Mouse (Mus musculus): ENCODE results near the gene Cers6. TPM values are rescaled to one million over a fixed set of nuclear protein-coding genes. Genes with fewer than 3 reads are reported as not detected.

Gene Cers6
- polyA plus RNA-seq, 1 experiment from 2014 or later = 36.7 TPM

DNA sequence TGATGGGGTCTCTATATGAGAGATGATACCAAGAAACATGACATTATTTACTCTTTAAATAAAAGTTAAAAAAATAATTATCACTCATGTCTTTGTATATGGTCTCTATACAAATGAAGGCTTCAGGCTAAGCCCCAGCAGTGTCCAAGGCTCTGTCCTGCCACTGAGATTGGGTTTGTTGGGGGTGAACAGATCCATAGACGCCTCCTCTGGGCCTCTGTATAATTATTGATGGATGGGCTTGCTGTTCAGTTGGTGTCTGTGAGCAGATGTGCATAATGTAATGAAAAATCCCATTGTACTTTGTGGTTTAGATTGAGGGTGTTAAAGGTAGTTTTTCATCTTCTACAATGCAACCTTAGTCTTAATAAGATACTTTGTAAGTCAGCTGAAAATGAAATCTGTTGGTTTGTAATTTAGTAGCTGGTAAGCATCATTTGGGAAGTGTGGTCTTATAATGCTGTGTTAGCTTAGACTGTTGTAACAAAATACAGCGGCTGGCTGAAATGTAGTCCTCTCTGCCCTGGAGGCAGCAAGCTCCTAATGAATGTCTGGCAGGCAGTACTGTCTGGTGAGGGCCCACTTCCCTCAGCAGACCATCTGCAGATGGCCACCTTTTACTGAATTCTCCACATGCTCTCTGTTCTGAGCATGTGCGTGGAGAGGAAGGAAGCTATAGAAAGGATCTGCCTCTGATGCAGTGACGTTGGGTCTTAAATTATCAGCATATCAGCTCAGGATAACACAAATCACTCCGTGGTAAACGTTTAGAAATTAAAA, 181.3 kb downstream of the Cers6 start:
- Histone ChIP-seq H3K4me3 (no peak overlapping the region), H3K27ac (no peak overlapping the region; the same call in 1 of the 2 replicates), H3K27me3 (no peaks in the 10 kb centered on the region), H3K4me2 (no peak overlapping the region), H3K9ac (no peak overlapping the region), H3K4me1 (peaks cover 6% of the 10 kb centered on the region), H3K9me3 (replicated peaks) (no peaks in the 10 kb centered on the region), H3K36me3 (ENCODE audit: poor library complexity, severe bottlenecking) (no peaks in the 10 kb centered on the region)
- WGBS = 67% methylated on average over 6 of the region's 6 CpGs
- ATAC-seq = peak; percentile 74

DNA sequence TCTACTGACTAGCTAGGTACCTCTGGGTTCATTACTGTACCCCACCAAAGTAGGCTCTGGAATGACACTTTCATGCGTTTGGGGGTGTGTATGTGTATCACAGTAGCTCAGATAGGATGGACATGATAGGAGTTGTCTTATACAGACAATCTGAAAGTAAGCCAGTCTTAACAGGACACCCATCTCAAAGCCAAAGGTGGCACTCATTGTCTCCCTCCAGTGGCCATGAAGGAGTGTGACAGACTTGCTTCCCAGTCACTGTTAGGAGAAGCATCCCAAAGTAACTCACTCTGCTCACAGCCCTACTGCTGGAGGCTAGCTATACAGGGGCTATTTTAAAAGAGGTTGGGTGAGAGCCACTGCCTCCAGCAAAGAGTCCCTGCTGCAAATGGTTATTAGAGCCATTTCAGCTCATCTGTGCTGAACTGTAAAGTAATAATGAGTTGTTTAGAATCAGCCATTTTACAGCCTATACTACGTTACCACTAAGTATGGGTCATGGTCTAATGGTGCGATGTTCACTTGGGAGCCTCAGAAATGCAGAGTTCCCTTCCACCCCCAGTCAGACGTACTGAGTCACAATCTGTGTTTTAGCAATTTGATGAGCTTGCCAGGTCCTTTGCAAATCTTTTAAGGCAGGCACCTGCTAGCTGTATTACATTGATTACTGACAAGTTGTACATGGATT, 182.3 kb downstream of the Cers6 start:
- peak; percentile 40; the same call in 1 of the 2 replicates for ATAC-seq
- Histone ChIP-seq H3K9ac (no peak overlapping the region), H3K27me3 (no peaks in the 10 kb centered on the region), H3K9me3 (replicated peaks) (no peaks in the 10 kb centered on the region), H3K4me3 (no peak overlapping the region), H3K4me1 (peaks cover 15% of the 10 kb centered on the region), H3K4me2 (no peak overlapping the region), H3K36me3 (ENCODE audit: poor library complexity, severe bottlenecking) (no peaks in the 10 kb centered on the region), H3K27ac (no peak overlapping the region)
- WGBS = 80% methylated on average over 4 of the region's 4 CpGs

DNA sequence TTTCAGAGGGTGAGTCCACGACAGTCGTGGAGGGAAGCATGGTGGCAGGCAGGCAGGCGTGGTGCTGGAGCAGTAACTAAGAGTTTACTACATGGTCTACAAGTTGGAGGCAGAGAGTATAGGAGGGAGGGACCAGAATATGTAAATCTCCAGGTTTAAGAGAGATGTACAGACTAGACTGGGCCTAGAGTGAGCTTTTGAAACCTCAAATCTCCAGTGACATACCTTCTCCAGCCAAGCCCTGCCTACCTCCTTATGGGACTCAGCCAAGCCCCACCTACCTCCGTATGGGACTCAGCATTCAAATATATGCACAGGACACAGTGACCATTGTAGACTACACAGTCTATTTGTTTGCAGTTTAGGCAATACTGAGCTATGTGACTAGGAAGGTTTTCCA, 184.7 kb downstream of the Cers6 start:
- H3K36me3 ChIP-seq (ENCODE audit: poor library complexity, severe bottlenecking) = no peaks in the 10 kb centered on the region
- H3K4me2 ChIP-seq = no peak overlapping the region
- no peak overlapping the region for H3K4me3 ChIP-seq
- H3K4me1 ChIP-seq = peaks cover 15% of the 10 kb centered on the region
- no peaks in the 10 kb centered on the region for H3K27me3 ChIP-seq
- H3K27ac ChIP-seq = no peak overlapping the region
- no peak for ATAC-seq
- no peaks in the 10 kb centered on the region for H3K9me3 ChIP-seq (replicated peaks)
- no peak overlapping the region for H3K9ac ChIP-seq
- WGBS = 74% methylated on average over 4 of the region's 4 CpGs

DNA sequence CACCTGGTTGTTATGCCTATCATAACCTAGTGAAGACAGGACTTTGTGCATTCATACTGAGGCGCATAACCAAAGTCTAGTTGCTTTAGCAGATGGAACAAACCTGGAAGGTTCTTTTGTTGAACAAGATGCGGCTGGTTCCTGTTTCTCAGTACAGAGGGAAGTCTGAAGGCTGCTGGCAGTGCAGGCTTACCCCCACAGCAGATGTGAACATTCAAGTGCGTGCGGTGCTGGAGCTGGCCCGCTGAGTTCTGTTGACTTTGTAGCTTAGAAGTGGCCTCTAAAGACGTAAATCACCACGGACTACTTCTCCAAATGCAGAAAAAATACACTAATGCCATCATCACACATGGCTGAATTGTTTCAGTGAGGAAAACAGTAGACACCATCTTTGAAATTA, 186.1 kb downstream of the Cers6 start:
- no peak overlapping the region for H3K27ac ChIP-seq
- no peak for ATAC-seq
- H3K4me3 ChIP-seq = no peak overlapping the region
- H3K9ac ChIP-seq = no peak overlapping the region
- H3K9me3 ChIP-seq (replicated peaks) = no peaks in the 10 kb centered on the region
- 89% methylated on average over 7 of the region's 7 CpGs for WGBS
- H3K4me1 ChIP-seq = peaks cover 15% of the 10 kb centered on the region
- H3K36me3 ChIP-seq (ENCODE audit: poor library complexity, severe bottlenecking) = no peaks in the 10 kb centered on the region
- H3K4me2 ChIP-seq = no peak overlapping the region
- no peaks in the 10 kb centered on the region for H3K27me3 ChIP-seq

DNA sequence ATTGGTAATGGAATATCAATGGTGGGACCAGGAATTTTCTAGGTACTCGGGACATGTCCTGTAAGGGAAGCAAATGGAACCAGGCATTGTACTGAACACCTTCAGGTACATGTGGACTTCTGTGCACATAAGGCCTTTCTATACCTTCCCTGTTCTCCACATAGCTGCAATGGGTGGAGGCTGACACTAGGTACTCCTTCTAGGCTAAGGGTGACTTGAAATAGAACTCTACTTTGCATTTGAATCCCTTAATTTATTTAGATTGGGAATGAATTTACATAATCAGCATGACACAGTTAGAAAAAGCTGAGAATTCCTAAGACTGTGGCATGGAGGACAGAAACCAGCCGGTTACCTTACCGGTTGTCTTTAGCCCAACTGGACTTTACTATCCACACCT, 186.6 kb downstream of the Cers6 start:
- 78% methylated on average over 3 of the region's 3 CpGs for WGBS
- ATAC-seq = no peak

DNA sequence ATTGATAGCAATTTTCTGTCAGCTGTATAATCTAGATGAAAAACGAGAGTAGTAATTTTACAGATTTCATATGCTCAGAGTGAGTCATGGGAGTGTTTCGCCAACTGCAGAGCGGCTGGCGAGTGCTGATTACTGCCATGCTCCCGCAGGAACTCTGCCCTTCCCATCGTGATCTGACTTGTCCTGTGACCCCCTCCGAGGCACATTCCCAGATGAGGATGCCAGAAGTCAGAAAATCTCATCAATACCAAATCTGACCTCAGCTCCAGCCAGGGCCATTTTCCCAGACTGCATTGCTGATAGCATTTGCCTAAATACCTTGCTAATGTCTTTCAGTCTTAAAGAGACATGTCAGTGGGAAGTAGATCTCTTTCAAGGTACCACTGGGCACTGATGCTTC, 187.9 kb downstream of the Cers6 start:
- peaks cover 15% of the 10 kb centered on the region; the same call in 1 of the 2 replicates for H3K4me1 ChIP-seq
- no peak overlapping the region for H3K4me3 ChIP-seq
- WGBS = 71% methylated on average over 7 of the region's 7 CpGs
- H3K9me3 ChIP-seq (replicated peaks) = no peaks in the 10 kb centered on the region
- ATAC-seq = no peak
- no peaks in the 10 kb centered on the region for H3K27me3 ChIP-seq
- no peak overlapping the region for H3K27ac ChIP-seq
- H3K9ac ChIP-seq = no peak overlapping the region
- no peaks in the 10 kb centered on the region for H3K36me3 ChIP-seq (ENCODE audit: poor library complexity, severe bottlenecking)
- H3K4me2 ChIP-seq = no peak overlapping the region

More for the DNA sequence above, 186.6 kb downstream of the Cers6 start:
- peaks cover 13% of the 10 kb centered on the region for H3K4me1 ChIP-seq
- no peaks in the 10 kb centered on the region for H3K36me3 ChIP-seq (ENCODE audit: poor library complexity, severe bottlenecking)
- no peak overlapping the region for H3K4me2 ChIP-seq
- no peak overlapping the region for H3K4me3 ChIP-seq
- no peaks in the 10 kb centered on the region for H3K27me3 ChIP-seq
- no peaks in the 10 kb centered on the region for H3K9me3 ChIP-seq (replicated peaks)
- H3K9ac ChIP-seq = no peak overlapping the region
- no peak overlapping the region for H3K27ac ChIP-seq

DNA sequence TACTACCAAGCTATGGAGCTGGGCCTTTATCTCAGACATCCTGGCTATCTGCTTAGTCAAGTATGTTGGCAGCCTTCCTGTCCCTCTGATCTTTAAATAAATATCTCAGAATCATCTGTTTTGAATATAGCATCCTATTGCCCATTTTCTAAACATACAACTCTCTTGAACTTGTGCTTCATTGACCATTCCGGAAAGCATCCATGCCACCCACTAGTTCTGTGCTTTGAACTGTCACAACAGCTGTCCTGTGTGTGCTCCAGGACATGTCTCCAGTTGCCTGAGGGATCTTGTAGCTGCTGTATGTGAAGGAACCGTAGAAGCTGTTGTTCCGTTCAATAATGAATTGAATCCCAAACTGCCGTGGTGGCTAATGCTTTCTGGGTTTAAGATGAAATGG, 188.9 kb downstream of the Cers6 start:
- Histone ChIP-seq H3K36me3 (ENCODE audit: poor library complexity, severe bottlenecking) (no peaks in the 10 kb centered on the region), H3K4me1 (peaks cover 19% of the 10 kb centered on the region; the same call in 1 of the 2 replicates), H3K9me3 (replicated peaks) (no peaks in the 10 kb centered on the region), H3K27me3 (no peaks in the 10 kb centered on the region), H3K27ac (no peak overlapping the region), H3K4me2 (no peak overlapping the region), H3K4me3 (no peak overlapping the region), H3K9ac (no peak overlapping the region)
- WGBS = 64% methylated on average over 4 of the region's 4 CpGs
- ATAC-seq = no peak

DNA sequence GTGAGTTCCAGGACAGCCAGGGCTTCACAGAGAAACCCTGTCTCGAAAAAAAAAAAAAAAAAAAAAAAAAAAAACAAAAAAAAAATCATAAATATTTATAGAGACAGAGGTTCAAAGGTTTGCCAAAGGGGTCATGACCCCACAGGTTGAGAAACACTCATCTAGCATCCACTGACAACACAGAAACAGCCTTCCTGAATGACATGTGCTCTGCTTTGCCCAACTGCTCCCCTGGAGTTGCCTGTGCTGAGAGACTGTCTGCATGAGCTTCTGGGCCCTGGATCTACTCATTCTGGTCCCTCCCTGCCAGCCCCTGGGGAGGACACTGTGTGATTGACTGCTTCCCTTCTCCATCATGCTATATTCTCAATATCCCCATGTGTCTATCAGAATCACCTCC, 190.4 kb downstream of the Cers6 start:
- H3K9me3 ChIP-seq (replicated peaks) = no peaks in the 10 kb centered on the region
- no peak overlapping the region for H3K4me3 ChIP-seq
- no peaks in the 10 kb centered on the region for H3K27me3 ChIP-seq
- H3K36me3 ChIP-seq (ENCODE audit: poor library complexity, severe bottlenecking) = no peaks in the 10 kb centered on the region
- H3K27ac ChIP-seq = no peak overlapping the region
- H3K9ac ChIP-seq = no peak overlapping the region
- no peak overlapping the region for H3K4me2 ChIP-seq
- WGBS = 71% methylated on average over 1 of the region's 1 CpGs
- H3K4me1 ChIP-seq = peaks cover 19% of the 10 kb centered on the region; the same call in 1 of the 2 replicates
- no peak for ATAC-seq

DNA sequence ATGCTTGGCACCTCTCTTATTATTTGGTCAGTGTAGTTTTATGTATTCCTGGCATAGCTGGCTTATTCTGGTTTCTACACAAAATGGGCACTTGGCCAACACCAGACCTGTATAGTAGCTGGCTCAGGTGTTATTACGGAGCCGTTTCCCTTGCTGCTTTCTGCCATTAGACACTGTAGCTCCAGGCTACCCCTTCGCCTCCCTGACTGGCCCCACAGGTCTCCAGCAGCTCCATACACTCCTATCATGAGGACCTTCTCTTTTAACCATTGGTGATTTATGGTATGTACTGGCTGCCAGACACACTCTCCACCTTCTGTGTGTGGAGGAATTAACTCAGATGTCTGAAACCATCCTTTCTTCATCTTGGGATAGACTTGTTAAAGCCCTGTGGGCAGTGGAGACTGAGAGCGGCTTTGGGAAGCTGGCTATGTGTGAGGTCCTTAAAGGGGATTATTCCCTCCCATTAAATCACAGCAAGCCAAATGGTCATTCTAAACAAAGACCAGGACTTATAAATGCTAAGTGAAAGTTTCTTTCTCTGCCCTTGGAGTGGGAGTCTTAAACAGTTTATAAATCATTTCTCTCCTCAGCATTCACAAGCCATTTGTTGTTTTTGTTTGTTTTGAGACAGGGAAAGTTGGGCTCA, 192.1 kb downstream of the Cers6 start:
- Histone ChIP-seq H3K27me3 (no peaks in the 10 kb centered on the region), H3K36me3 (ENCODE audit: poor library complexity, severe bottlenecking) (no peaks in the 10 kb centered on the region), H3K9ac (no peak overlapping the region), H3K4me2 (no peak overlapping the region), H3K4me3 (no peak overlapping the region), H3K9me3 (replicated peaks) (no peaks in the 10 kb centered on the region), H3K4me1 (peaks cover 11% of the 10 kb centered on the region; the same call in 1 of the 2 replicates), H3K27ac (no peak overlapping the region)
- 55% methylated on average over 4 of the region's 4 CpGs for WGBS
- no peak for ATAC-seq

DNA sequence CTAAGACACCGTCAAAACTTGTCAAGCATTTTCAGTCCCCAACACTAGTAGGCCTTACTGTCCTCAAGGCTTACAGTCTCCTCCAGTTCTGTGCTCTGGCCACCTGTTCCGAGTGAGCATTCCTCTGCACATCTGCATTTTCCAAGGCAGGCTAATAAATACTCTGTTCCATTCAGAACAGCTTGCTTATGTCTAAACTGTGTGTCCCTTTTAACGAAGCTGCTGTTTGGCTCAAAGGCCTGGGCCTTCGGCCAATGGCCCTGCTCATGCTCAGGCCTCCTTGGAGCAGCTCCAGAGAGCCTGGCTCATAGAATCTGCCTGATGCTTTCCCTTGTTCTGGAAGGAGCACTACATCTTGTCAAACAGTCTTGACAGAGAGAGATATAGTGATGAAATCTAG, 193.0 kb downstream of the Cers6 start:
- H3K9me3 ChIP-seq (replicated peaks) = no peaks in the 10 kb centered on the region
- H3K27ac ChIP-seq = no peak overlapping the region
- 41% methylated on average over 4 of the region's 4 CpGs for WGBS
- no peak overlapping the region for H3K9ac ChIP-seq
- H3K27me3 ChIP-seq = no peaks in the 10 kb centered on the region
- H3K4me1 ChIP-seq = peaks cover 10% of the 10 kb centered on the region; the same call in 1 of the 2 replicates
- no peaks in the 10 kb centered on the region for H3K36me3 ChIP-seq (ENCODE audit: poor library complexity, severe bottlenecking)
- H3K4me3 ChIP-seq = no peak overlapping the region
- peak; percentile 57; the same call in 1 of the 2 replicates for ATAC-seq
- H3K4me2 ChIP-seq = no peak overlapping the region

DNA sequence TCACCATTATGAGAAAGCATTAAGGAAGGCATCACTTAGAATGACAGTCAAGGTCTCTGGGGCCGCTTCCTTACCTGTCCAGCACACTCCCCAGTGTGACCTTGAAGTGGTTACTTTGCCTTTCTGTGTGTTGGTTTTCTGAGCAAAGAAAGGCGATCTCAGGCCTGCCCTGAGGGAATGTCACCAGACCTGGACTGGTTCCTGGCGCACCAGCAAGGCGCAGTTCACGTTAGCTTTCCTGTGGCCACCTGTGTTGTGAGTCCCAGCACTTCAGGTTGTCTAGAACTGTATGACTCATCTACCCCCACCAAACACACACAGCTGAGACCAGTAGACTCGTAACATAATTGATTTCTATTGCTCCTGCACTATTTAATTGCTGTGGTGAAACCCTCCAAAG, 193.9 kb downstream of the Cers6 start:
- H3K36me3 ChIP-seq (ENCODE audit: poor library complexity, severe bottlenecking) = no peaks in the 10 kb centered on the region
- no peaks in the 10 kb centered on the region for H3K27me3 ChIP-seq
- H3K4me1 ChIP-seq = peaks cover 10% of the 10 kb centered on the region; the same call in 1 of the 2 replicates
- no peak overlapping the region for H3K4me3 ChIP-seq
- WGBS = 92% methylated on average over 6 of the region's 6 CpGs
- H3K9ac ChIP-seq = no peak overlapping the region
- ATAC-seq = no peak
- no peak overlapping the region for H3K4me2 ChIP-seq
- H3K9me3 ChIP-seq (replicated peaks) = no peaks in the 10 kb centered on the region
- no peak overlapping the region for H3K27ac ChIP-seq

DNA sequence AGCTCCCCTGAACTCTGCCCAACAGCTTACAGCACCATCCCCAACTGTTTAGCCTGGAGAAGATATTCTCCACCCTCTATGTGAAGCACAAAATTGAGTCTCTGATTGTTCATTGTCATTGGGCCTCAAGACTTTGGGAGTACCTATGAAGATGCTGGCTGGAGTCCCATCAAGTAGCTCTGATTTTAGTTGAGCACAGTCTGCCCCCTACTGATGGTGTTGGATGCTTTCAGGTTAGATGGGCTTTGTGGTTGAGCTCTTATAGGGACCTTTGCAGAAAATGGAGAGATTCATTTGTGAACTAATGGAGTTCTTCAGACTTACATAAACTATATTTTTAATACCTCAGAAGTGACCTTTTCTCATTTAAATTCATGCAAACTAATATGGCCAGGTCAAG, 200.1 kb downstream of the Cers6 start:
- Histone ChIP-seq H3K36me3 (ENCODE audit: poor library complexity, severe bottlenecking) (no peaks in the 10 kb centered on the region), H3K4me3 (no peak overlapping the region), H3K4me1 (no peaks in the 10 kb centered on the region), H3K27ac (no peak overlapping the region), H3K4me2 (no peak overlapping the region), H3K9ac (no peak overlapping the region), H3K27me3 (no peaks in the 10 kb centered on the region), H3K9me3 (replicated peaks) (no peaks in the 10 kb centered on the region)
- ATAC-seq = no peak
